Mouse (Mus musculus): Measurements from ENCODE around the gene Hectd2. TPM values are rescaled to one million over a fixed set of nuclear protein-coding genes. Genes with fewer than 3 reads are reported as not detected.

The Hectd2 gene
- polyA plus RNA-seq, 1 experiment from 2014 or later = 16.8 TPM

- no peak overlapping the region for H3K27ac ChIP-seq (ENCODE audit: low read depth, low read length)
- H3K36me3 ChIP-seq (ENCODE audit: control insufficient read depth, insufficient read depth, low read length) = no peaks in the 10 kb centered on the region
- H3K9me3 ChIP-seq (ENCODE audit: control insufficient read depth, low read length) = no peaks in the 10 kb centered on the region
- H3K4me2 ChIP-seq (ENCODE audit: low read depth, low read length) = no peak overlapping the region
- H3K4me1 ChIP-seq (ENCODE audit: control insufficient read depth, insufficient read depth, low read length) = no peaks in the 10 kb centered on the region
- H3K4me3 ChIP-seq (ENCODE audit: low read depth, low read length) = no peak overlapping the region
- no peak overlapping the region for H3K9ac ChIP-seq (replicated peaks; ENCODE audit: low read depth, low read length)
- 75% methylated on average over 1 of the region's 1 CpGs for WGBS
- ATAC-seq (ENCODE audit: low read depth) = no peak
- no peaks in the 10 kb centered on the region for H3K27me3 ChIP-seq (ENCODE audit: control insufficient read depth, insufficient read depth, low read length)
These were observed 113.7 kb downstream of the Hectd2 start for GRCm38 (mm10) chr19:36668098-36668497.

DNA sequence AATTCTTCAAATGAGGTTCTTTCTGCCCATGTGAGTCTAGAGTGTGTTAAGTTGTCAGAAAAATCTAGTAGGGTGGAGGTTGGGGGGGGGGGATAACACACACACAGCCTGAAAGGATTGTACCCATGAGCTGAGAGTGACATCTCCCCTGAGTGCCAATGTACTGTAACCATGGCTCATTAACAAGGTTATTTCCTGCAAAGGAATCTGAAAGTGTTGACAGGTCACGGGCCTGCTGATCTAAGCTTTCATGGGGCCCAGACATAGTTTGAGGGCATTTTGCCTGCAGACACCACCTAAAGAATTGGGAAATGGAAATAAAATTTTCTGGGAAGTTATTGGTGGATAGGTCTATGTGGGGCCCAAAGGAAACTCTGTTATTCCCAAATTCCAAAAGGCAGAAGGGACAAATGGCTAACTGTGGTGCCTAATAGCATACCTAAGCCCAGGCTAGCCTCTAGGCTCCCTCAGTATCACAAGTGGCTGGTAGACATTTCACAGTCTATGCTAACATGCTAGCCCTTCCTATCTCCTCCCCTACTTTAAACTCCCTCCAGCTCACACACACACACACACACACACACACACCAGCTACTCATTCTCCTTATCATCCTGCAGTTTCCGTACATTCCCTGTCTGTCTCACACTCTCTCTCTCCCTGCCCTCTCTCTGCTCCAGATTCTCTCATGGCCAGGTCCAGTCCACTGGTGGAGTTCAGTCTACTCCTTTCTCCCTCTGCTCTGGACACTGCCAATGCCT lies 114.6 kb downstream of the Hectd2 start:
- H3K4me1 ChIP-seq (ENCODE audit: control insufficient read depth, insufficient read depth, low read length) = no peaks in the 10 kb centered on the region
- H3K36me3 ChIP-seq (ENCODE audit: control insufficient read depth, insufficient read depth, low read length) = no peaks in the 10 kb centered on the region
- no peak overlapping the region for H3K27ac ChIP-seq (ENCODE audit: low read depth, low read length)
- H3K9me3 ChIP-seq (ENCODE audit: control insufficient read depth, low read length) = no peaks in the 10 kb centered on the region
- no peak overlapping the region for H3K4me2 ChIP-seq (ENCODE audit: low read depth, low read length)
- no peaks in the 10 kb centered on the region for H3K27me3 ChIP-seq (ENCODE audit: control insufficient read depth, insufficient read depth, low read length)
- no peak overlapping the region for H3K9ac ChIP-seq (replicated peaks; ENCODE audit: low read depth, low read length)
- 63% methylated on average over 2 of the region's 2 CpGs for WGBS
- ATAC-seq (ENCODE audit: low read depth) = no peak
- no peak overlapping the region for H3K4me3 ChIP-seq (ENCODE audit: low read depth, low read length)

GRCm38 (mm10) chr19:36669720-36670451 lies 115.4 kb downstream of the Hectd2 start:
- 37% methylated on average over 5 of the region's 5 CpGs for WGBS
- no peak overlapping the region for H3K9ac ChIP-seq (replicated peaks; ENCODE audit: low read depth, low read length)
- no peak for ATAC-seq (ENCODE audit: low read depth)
- H3K9me3 ChIP-seq (ENCODE audit: control insufficient read depth, low read length) = no peaks in the 10 kb centered on the region
- no peak overlapping the region for H3K4me3 ChIP-seq (ENCODE audit: low read depth, low read length)
- no peak overlapping the region for H3K27ac ChIP-seq (ENCODE audit: low read depth, low read length)
- no peaks in the 10 kb centered on the region for H3K4me1 ChIP-seq (ENCODE audit: control insufficient read depth, insufficient read depth, low read length)
- no peak overlapping the region for H3K4me2 ChIP-seq (ENCODE audit: low read depth, low read length)
- no peaks in the 10 kb centered on the region for H3K36me3 ChIP-seq (ENCODE audit: control insufficient read depth, insufficient read depth, low read length)
- no peaks in the 10 kb centered on the region for H3K27me3 ChIP-seq (ENCODE audit: control insufficient read depth, insufficient read depth, low read length)

Other genes with a start within 250 kb of the Hectd2 start
- 4.1 and 5.3 TPM in 2 replicates for gene Pcgf5, start 206.3 kb upstream of the Hectd2 start, polyA plus RNA-seq (2014; fragmentation: Nextera tagmentation; extraction: Ambion mirVana)
- gene Ppp1r3c, start 182.0 kb downstream of the Hectd2 start, polyA plus RNA-seq (2014; fragmentation: Nextera tagmentation; extraction: Ambion mirVana) = 20.3 and 21.9 TPM in 2 replicates